Mouse (Mus musculus) lung, embryonic 14.5 days (tissue): Measurements from ENCODE around the gene Klf9. TPM values are rescaled to one million over a fixed set of nuclear protein-coding genes. Genes with fewer than 3 reads are reported as not detected.

Experiments used
- ATAC-seq: fragments of 200-750 bp; cut with Nextera tagmentation; 2 replicates; pipeline ENCODE4 v1.8.0; 2017; ENCODE audit warnings: mild to moderate bottlenecking, moderate TSS enrichment, moderate library complexity; ENCODE audit not compliant: insufficient read depth
- DNase-seq: peaks from one replicate; pipeline ENCODE4 v3.0.0-alpha.2; 2015
- H3K27ac ChIP-seq: fragments of 300-500 bp; sonication (generic); 2 replicates; pipeline ENCODE4 v1.5.1; 2014; ENCODE audit warnings: low read depth, mild to moderate bottlenecking, moderate library complexity
- H3K27me3 ChIP-seq: fragments of 300-500 bp; sonication (generic); 2 replicates; pipeline ENCODE4 v1.6.1; 2014; ENCODE audit warnings: low read length, control low read depth; ENCODE audit not compliant: insufficient read depth
- H3K36me3 ChIP-seq: fragments of 300-500 bp; sonication (generic); 2 replicates; pipeline ENCODE4 v1.6.1; 2014; ENCODE audit warnings: control low read depth; ENCODE audit not compliant: insufficient read depth
- H3K4me1 ChIP-seq: fragments of 300-500 bp; sonication (generic); 2 replicates; pipeline ENCODE4 v1.6.1; 2014; ENCODE audit warnings: antibody characterized with exemption, control low read depth; ENCODE audit not compliant: insufficient read depth
- H3K4me2 ChIP-seq: fragments of 300-500 bp; sonication (generic); 2 replicates; pipeline ENCODE4 v1.6.1; 2014; ENCODE audit warnings: mild to moderate bottlenecking
- H3K4me3 ChIP-seq: fragments of 300-500 bp; sonication (generic); 2 replicates; pipeline ENCODE4 v1.5.1; 2014; ENCODE audit warnings: low read depth, low read length
- H3K9ac ChIP-seq: fragments of 300-500 bp; sonication (generic); 2 replicates; pipeline ENCODE4 v1.6.1; 2014
- H3K9me3 ChIP-seq: fragments of 300-500 bp; sonication (generic); 2 replicates; pipeline ENCODE4 v1.6.1; 2016; ENCODE audit warnings: low read depth, low read length, control low read depth
- CTCF ChIP-seq: IDR thresholded peaks from 2 replicates; pipeline ENCODE4 v1.5.1; 2016; ENCODE audit warnings: antibody characterized with exemption, low read depth
- WGBS: fragments of 180-500 bp; shearing (Covaris S2); extraction: QIAGEN DNeasy Blood & Tissue Kit; methylation state at CpG from one replicate; pipeline ENCODE4 v1.1.7; 2014; 5-methylcytosine and 5-hydroxymethylcytosine counted together
- microRNA counts: library from miRNA; unstranded; fragments of <30 nt; microRNA quantifications from one replicate; lab custom pipeline; 2016
- microRNA-seq: library from miRNA; unstranded; fragments of <30 nt; microRNA quantifications from one replicate; pipeline ENCODE4, GENCODE M21; 2016; ENCODE audit warnings: borderline number of aligned reads
- polyA plus RNA-seq: library from polyadenylated mRNA; unstranded; fragments of >200 nt; fragmentation: Nextera tagmentation; extraction: Ambion mirVana; gene quantifications from 2 replicates; pipeline ENCODE4 v1.2.1, GENCODE M21; 2014

Klf9 gene
- polyA plus RNA-seq, 1 experiment from 2014 or later, result 2.0 TPM

DNA sequence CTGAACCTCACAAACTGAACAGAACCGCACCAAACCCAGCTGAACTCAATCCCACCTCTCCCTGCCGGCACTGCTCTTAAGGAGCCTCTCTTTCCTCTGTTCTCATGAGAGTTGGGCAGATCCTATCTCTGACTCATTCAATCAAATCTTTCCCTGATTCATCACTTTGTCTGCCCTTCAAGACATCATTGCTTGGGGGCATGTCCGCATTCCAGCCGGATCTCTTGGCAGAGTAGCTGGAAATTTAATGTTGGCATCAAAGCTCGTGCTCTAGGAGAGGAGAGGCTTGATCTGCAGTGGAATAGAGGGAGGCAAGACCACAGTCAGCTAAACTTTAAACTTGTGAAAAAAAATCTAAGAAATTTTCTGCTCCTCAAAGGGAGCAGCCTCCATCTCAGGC is 61.1 kb downstream of the Klf9 start:
- H3K4me1 ChIP-seq, result no peaks in the 10 kb centered on the region
- H3K4me2 ChIP-seq, result no peak overlapping the region
- 93% methylated on average over 5 of the region's 5 CpGs for WGBS
- peaks cover 38% of the 10 kb centered on the region for H3K36me3 ChIP-seq
- H3K4me3 ChIP-seq, result no peak overlapping the region
- TF ChIP-seq CTCF, result no peak
- peaks cover 4% of the 10 kb centered on the region; the same call in 1 of the 2 replicates for H3K9me3 ChIP-seq
- H3K9ac ChIP-seq, result no peak overlapping the region
- H3K27me3 ChIP-seq, result no peaks in the 10 kb centered on the region
- DNase-seq (no peak), ATAC-seq (no peak)
- H3K27ac ChIP-seq, result no peak overlapping the region

DNA sequence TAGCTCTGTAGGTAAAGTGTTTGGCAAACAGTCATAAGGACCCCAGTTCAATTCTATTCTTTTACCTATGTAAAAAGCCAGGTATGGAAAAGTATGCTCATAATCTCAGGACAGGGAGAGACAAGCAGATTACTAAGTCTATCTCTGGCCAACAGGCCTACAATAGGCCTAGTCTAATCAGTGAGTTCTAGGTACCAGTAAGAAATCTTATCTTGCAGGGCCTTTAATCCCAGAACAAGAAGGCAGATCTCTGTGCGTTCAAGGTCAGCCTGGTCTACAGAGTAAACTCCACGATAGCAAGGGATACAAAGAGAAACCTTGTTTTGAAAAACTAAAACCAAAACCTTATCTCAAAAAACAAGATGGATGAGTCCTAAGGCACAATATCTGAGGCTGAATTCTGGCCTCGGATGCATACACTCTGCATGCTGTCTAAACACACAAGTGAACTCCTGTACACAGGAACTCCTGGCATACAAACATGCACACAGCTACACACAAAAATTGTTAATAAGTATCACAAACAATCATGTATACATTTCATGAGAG is 62.6 kb downstream of the Klf9 start:
- ATAC-seq (no peak), DNase-seq (no peak)
- no peak overlapping the region for H3K4me2 ChIP-seq
- no peak overlapping the region for H3K9ac ChIP-seq
- H3K9me3 ChIP-seq, result peaks cover 4% of the 10 kb centered on the region; the same call in 1 of the 2 replicates
- TF ChIP-seq CTCF, result no peak
- H3K4me1 ChIP-seq, result no peaks in the 10 kb centered on the region
- H3K27me3 ChIP-seq, result no peaks in the 10 kb centered on the region
- no peak overlapping the region for H3K4me3 ChIP-seq
- 90% methylated on average over 3 of the region's 3 CpGs for WGBS
- peaks cover 42% of the 10 kb centered on the region for H3K36me3 ChIP-seq
- no peak overlapping the region for H3K27ac ChIP-seq

DNA sequence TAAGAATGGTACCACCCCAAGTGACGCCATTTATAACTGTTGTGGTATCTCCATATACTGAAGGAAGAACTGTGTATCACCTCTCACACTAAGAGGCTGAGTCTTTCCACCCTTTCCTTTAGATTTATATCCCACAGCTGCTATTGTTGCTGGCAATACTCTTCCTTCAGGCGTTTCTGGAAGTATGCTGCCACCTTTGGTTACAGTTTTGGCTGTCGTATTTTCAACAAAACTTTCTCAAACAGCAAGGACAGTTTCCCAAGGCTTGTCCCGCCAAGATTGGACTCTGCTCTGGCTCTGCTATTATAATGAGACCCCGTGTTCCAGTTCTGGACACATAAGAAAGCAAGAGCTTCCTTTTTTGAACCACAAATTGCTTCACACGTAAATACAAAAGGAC is 70.3 kb downstream of the Klf9 start:
- no peak overlapping the region for H3K4me3 ChIP-seq
- no peaks in the 10 kb centered on the region for H3K9me3 ChIP-seq
- ATAC-seq (no peak), DNase-seq (no peak)
- WGBS, result 84% methylated on average over 6 of the region's 6 CpGs
- no peak overlapping the region for H3K4me2 ChIP-seq
- no peak overlapping the region for H3K9ac ChIP-seq
- no peak for TF ChIP-seq CTCF
- H3K36me3 ChIP-seq, result peaks cover 63% of the 10 kb centered on the region
- H3K27me3 ChIP-seq, result no peaks in the 10 kb centered on the region
- H3K27ac ChIP-seq, result no peak overlapping the region
- no peaks in the 10 kb centered on the region for H3K4me1 ChIP-seq

DNA sequence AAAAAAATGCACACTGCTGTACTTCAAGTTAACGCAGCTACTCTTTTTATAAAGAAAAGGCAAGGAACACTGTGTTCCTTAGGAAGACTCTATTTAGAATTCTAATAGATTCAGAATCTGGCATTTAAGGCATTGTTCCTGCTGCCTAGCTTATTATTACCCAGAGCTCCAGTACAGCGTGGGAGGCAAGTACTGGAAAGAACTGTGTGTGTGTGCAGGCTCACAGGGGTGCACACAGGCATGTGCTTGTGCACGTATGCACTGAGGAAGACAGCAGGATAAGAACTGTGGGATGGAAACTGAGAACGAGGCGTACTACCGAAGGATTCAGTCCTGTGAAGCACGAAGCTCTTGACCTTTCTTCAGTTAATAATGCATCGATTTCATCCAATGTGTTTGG is 73.3 kb downstream of the Klf9 start:
- Histone ChIP-seq H3K4me2 (no peak overlapping the region), H3K27me3 (no peaks in the 10 kb centered on the region), H3K9ac (no peak overlapping the region), H3K9me3 (no peaks in the 10 kb centered on the region), H3K4me3 (no peak overlapping the region), H3K4me1 (no peaks in the 10 kb centered on the region), H3K27ac (no peak overlapping the region), H3K36me3 (peaks cover 64% of the 10 kb centered on the region)
- ATAC-seq, result no peak
- 92% methylated on average over 8 of the region's 8 CpGs for WGBS
- no peak for DNase-seq
- TF ChIP-seq CTCF, result no peak

MicroRNAs encoded within 50 kb of the gene (microRNA counts, 519-probe panel; counts per million panel counts)
- 30.5 counts per million for microRNA mmu-miR-1192 (lab: Ali Mortazavi, UCI)

Small RNA genes within 50 kb of the gene (microRNA-seq; reads per million reads assigned to microRNA genes)
- gene Mir1192, result not detected

Other genes starting within 250 kb of the Klf9 start
- gene Smc5, start 132.7 kb downstream of the Klf9 start, polyA plus RNA-seq, result 38.9 and 41.0 TPM in 2 replicates